14 mouse cellular contexts compared by ENCODE assay signal in the genomic region with DNA sequence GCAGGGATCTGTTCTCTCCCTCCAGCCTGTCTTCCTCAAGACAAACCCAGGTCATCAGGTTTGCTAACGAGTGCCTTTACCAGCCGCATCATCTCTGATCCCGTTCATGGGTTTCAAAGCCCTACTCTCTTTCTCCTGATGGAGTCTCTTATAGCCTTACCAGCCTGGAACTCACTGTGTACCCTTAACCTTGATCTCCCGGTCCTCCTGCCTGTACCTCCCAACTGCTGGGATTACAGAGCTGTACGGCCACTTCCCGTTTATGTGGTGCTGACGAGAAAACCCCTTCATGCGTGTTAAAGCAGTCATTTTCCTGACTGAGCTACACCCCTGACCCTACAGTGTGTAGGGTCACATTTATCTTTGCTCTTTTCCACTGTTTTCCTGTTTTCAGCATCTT. TPM values are rescaled to one million over a fixed set of nuclear protein-coding genes. Genes with fewer than 3 reads are reported as not detected.
DNase-seq lines count a peak whose midpoint lies in the region; ATAC-seq and TF ChIP-seq lines count a peak whose summit lies in the region.
"Had no signal": no experiment of that assay in that cellular context is flagged by ENCODE, and none has a peak within 500 bp of the region (broad histone marks: within the 10 kb centered on the region; RNA-seq: fewer than 3 reads in every experiment).

No protein-coding gene starts in this region.

- peaks cover 16% of the 10 kb centered on the region for H3K4me1 ChIP-seq in heart, embryonic 13.5 days
- peaks cover 17% of the 10 kb centered on the region for H3K4me1 ChIP-seq in heart, embryonic 12.5 days (replicated peaks)
- peaks cover 10% of the 10 kb centered on the region for H3K4me1 ChIP-seq in liver, embryonic 16.5 days (ENCODE audit: control insufficient read depth, low read depth, low read length)
- no peaks in the 10 kb centered on the region; the same call in 1 of the 2 replicates for H3K4me1 ChIP-seq in stomach, postnatal 0 days (replicated peaks; ENCODE audit: control insufficient read depth, insufficient read depth)
- H3K4me1 ChIP-seq: neural tube, embryonic 12.5 days had no signal

- no peak overlapping the region for H3K4me3 ChIP-seq in heart, embryonic 13.5 days
- no peak overlapping the region for H3K4me3 ChIP-seq in heart, embryonic 12.5 days
- no peak overlapping the region for H3K4me3 ChIP-seq in liver, embryonic 16.5 days (ENCODE audit: low read depth, low read length)
- no peak overlapping the region for H3K4me3 ChIP-seq in stomach, postnatal 0 days (ENCODE audit: low read depth, low read length)
- H3K4me3 ChIP-seq: midbrain, embryonic 10.5 days; neural tube, embryonic 12.5 days had no signal

- TF ChIP-seq EP300 in stomach, postnatal 0 days (optimal IDR thresholded peaks at IDR 0.05): no peak

- H3K4me2 ChIP-seq in heart, embryonic 13.5 days: no peak overlapping the region
- H3K4me2 ChIP-seq in heart, embryonic 12.5 days: no peak overlapping the region
- no peak overlapping the region for H3K4me2 ChIP-seq in liver, embryonic 16.5 days (ENCODE audit: low read depth, low read length)
- no peak overlapping the region for H3K4me2 ChIP-seq in stomach, postnatal 0 days (replicated peaks; ENCODE audit: low read depth)
- H3K4me2 ChIP-seq: neural tube, embryonic 12.5 days had no signal

- ATAC-seq in heart, embryonic 13.5 days (ENCODE audit: extremely low read depth, insufficient number of reproducible peaks, low FRiP score, low TSS enrichment): no peak
- ATAC-seq in heart, embryonic 12.5 days (ENCODE audit: insufficient number of reproducible peaks, low FRiP score): no peak
- ATAC-seq in liver, embryonic 16.5 days (ENCODE audit: low read depth): no peak
- no peak for ATAC-seq in stomach, postnatal 0 days (ENCODE audit: low FRiP score, low TSS enrichment)
- ATAC-seq in erythroid progenitor cell, adult 5-6 weeks (replicated peaks; ENCODE audit: low FRiP score, poor library complexity, severe bottlenecking): no peak
- ATAC-seq: inflammation-experienced regulatory T-cells, adult 6 months had no signal

- WGBS in heart, embryonic 13.5 days: 52% methylated on average over 8 of the region's 8 CpGs
- WGBS in heart, embryonic 12.5 days: 49% methylated on average over 8 of the region's 8 CpGs
- WGBS in liver, embryonic 16.5 days (ENCODE audit: insufficient replicate concordance): 65% methylated on average over 8 of the region's 8 CpGs
- WGBS in stomach, postnatal 0 days: 46% methylated on average over 8 of the region's 8 CpGs

- H3K9me3 ChIP-seq in heart, embryonic 13.5 days: no peaks in the 10 kb centered on the region
- 0 out of 2 replicates have a peak, but pooled peaks cover 9% of the 10 kb centered on the region for H3K9me3 ChIP-seq in heart, embryonic 12.5 days (replicated peaks)
- H3K9me3 ChIP-seq in liver, embryonic 16.5 days (replicated peaks; ENCODE audit: control insufficient read depth, low read length): no peaks in the 10 kb centered on the region
- H3K9me3 ChIP-seq in stomach, postnatal 0 days (ENCODE audit: control insufficient read depth, low read length): no peaks in the 10 kb centered on the region
- H3K9me3 ChIP-seq: midbrain, embryonic 10.5 days; neural tube, embryonic 12.5 days had no signal

- 0 out of 2 replicates have a peak overlapping the region, but pooled peaks have one; percentile 25 for H3K9ac ChIP-seq in heart, embryonic 13.5 days
- H3K9ac ChIP-seq in heart, embryonic 12.5 days: no peak overlapping the region
- H3K9ac ChIP-seq in liver, embryonic 16.5 days (ENCODE audit: low read depth, low read length): no peak overlapping the region
- H3K9ac ChIP-seq in stomach, postnatal 0 days (ENCODE audit: low read length): no peak overlapping the region
- H3K9ac ChIP-seq: neural tube, embryonic 12.5 days had no signal

- no peaks in the 10 kb centered on the region for H3K27me3 ChIP-seq in heart, embryonic 13.5 days (replicated peaks)
- no peaks in the 10 kb centered on the region for H3K27me3 ChIP-seq in heart, embryonic 12.5 days (replicated peaks)
- H3K27me3 ChIP-seq in liver, embryonic 16.5 days (ENCODE audit: control insufficient read depth, insufficient read depth, low read depth, low read length): no peaks in the 10 kb centered on the region
- no peaks in the 10 kb centered on the region for H3K27me3 ChIP-seq in stomach, postnatal 0 days (ENCODE audit: control insufficient read depth, insufficient read depth, low read length)
- H3K27me3 ChIP-seq: neural tube, embryonic 12.5 days had no signal

- no peak for TF ChIP-seq CTCF in stomach, postnatal 0 days (IDR thresholded peaks at IDR 0.05; ENCODE audit: low read depth)

- peak; percentile 47 to 53 for DNase-seq in spleen, postnatal 36 days (ENCODE audit: low spot score in 2 of 2)
- no peak for DNase-seq in spleen, postnatal 14 days (ENCODE audit: low spot score in 2 of 2)
- no peak for DNase-seq in stomach, postnatal 0 days (ENCODE audit: low spot score)
- no peak for DNase-seq in cerebellum, adult 9-10 months
- DNase-seq: cerebellum, postnatal 25 days; layer of hippocampus, postnatal 36 days; right cerebral cortex, adult 18-20 months had no signal

- peak overlapping the region; percentile 36; the same call in 1 of the 2 replicates for H3K27ac ChIP-seq in heart, embryonic 13.5 days (replicated peaks)
- H3K27ac ChIP-seq in heart, embryonic 12.5 days (ENCODE audit: poor library complexity, severe bottlenecking): no peak overlapping the region
- H3K27ac ChIP-seq in liver, embryonic 16.5 days (ENCODE audit: low read length): peak overlapping the region; percentile 50
- H3K27ac ChIP-seq in stomach, postnatal 0 days (replicated peaks): peak overlapping the region; percentile 78
- H3K27ac ChIP-seq: midbrain, embryonic 10.5 days; neural tube, embryonic 12.5 days had no signal

- 0 out of 2 replicates have a peak, but pooled peaks cover 3% of the 10 kb centered on the region for H3K36me3 ChIP-seq in heart, embryonic 13.5 days
- H3K36me3 ChIP-seq in heart, embryonic 12.5 days: no peaks in the 10 kb centered on the region
- peaks cover 13% of the 10 kb centered on the region; the same call in 1 of the 2 replicates for H3K36me3 ChIP-seq in liver, embryonic 16.5 days (ENCODE audit: control insufficient read depth, insufficient read depth)
- H3K36me3 ChIP-seq in stomach, postnatal 0 days (ENCODE audit: control insufficient read depth, insufficient read depth, low read length): no peaks in the 10 kb centered on the region
- H3K36me3 ChIP-seq: midbrain, embryonic 10.5 days; neural tube, embryonic 12.5 days had no signal

RNA-seq across cellular contexts. Expression of gene Taok3, which starts 39.4 kb away (rescaled TPM):
- 8.5 and 10.8 TPM in 2 replicates for polyA plus RNA-seq in heart, embryonic 13.5 days (2015; fragmentation: Nextera tagmentation; extraction: Ambion mirVana)
- polyA plus RNA-seq in heart, embryonic 12.5 days (2016; fragmentation: Nextera tagmentation; extraction: Ambion mirVana): 11.6 and 13.3 TPM in 2 replicates
- polyA plus RNA-seq in liver, embryonic 16.5 days (2015; fragmentation: Nextera tagmentation; extraction: Ambion mirVana): 39.9 and 41.8 TPM in 2 replicates
- 23.1 and 24.2 TPM in 2 replicates for polyA plus RNA-seq in stomach, postnatal 0 days (2015; fragmentation: Nextera tagmentation; extraction: Ambion mirVana)
- total RNA-seq in erythroid progenitor cell, adult 5-6 weeks (2015; ENCODE audit: low replicate concordance): 53.7 and 55.1 TPM in 2 replicates
- total RNA-seq in erythroid progenitor cell, adult 5-6 weeks (2017; ENCODE audit: low replicate concordance): 48.5 and 60.2 TPM in 2 replicates

RNA-seq across cellular contexts. Expression of gene Suds3, which starts 43.4 kb away (rescaled TPM):
- polyA plus RNA-seq in heart, embryonic 13.5 days (2015; fragmentation: Nextera tagmentation; extraction: Ambion mirVana): 49.1 and 49.3 TPM in 2 replicates
- 74.4 and 75.2 TPM in 2 replicates for polyA plus RNA-seq in heart, embryonic 12.5 days (2016; fragmentation: Nextera tagmentation; extraction: Ambion mirVana)
- polyA plus RNA-seq in liver, embryonic 16.5 days (2015; fragmentation: Nextera tagmentation; extraction: Ambion mirVana): 24.1 and 26.6 TPM in 2 replicates
- 42.2 and 46.9 TPM in 2 replicates for polyA plus RNA-seq in stomach, postnatal 0 days (2015; fragmentation: Nextera tagmentation; extraction: Ambion mirVana)
- 23.5 and 31.7 TPM in 2 replicates for total RNA-seq in erythroid progenitor cell, adult 5-6 weeks (2015; ENCODE audit: low replicate concordance)
- total RNA-seq in erythroid progenitor cell, adult 5-6 weeks (2017; ENCODE audit: low replicate concordance): 62.6 and 70.5 TPM in 2 replicates

Comparison
In these comparisons a context has a peak if more than half of its experiments do, and no peak if none do; other contexts are left out.
1. DNase-seq: peak in spleen, postnatal 36 days (2 of 2); none in spleen, postnatal 14 days (0 of 2), stomach, postnatal 0 days (single experiment) and cerebellum, adult 9-10 months (single experiment).